Comparison of ENCODE assay signal across 8 mouse cellular contexts in the genomic region with DNA sequence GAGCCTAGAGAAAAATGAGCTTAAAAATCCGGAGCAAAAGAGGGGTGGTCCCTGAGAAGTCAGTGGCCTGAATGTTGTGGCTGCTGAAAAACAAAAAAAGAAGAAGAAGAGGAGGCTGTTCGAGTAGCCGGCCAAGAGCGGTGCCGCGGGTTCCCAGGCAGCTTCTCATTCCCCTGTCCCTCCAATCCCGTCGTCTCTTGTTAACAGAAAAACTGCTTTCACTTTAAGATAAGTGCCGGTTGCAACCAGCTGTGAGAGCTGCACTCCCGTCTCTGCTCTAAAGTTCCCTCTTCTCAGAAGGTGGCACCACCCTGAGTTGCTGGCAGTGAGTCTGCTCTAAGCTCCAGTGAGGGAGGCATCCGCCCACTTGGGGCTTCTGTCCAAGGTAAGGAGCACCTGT. TPM values are rescaled to one million over a fixed set of nuclear protein-coding genes. Genes with fewer than 3 reads are reported as not detected.
A peak's percentile ranks its signal among the peaks of the same experiment; 100 is the strongest.
DNase-seq lines count a peak whose midpoint lies in the region; ATAC-seq lines count a peak whose summit lies in the region.
"Not testable (repeated sequence)": the region's sequence is repeated elsewhere in the genome, so short reads cannot be mapped to it uniquely, and the experiment has no call there.
"Had no signal": no experiment of that assay in that cellular context is flagged by ENCODE, and none has a peak within 500 bp of the region (broad histone marks: within the 10 kb centered on the region; RNA-seq: fewer than 3 reads in every experiment).

A gene (plus strand): TSS at position 228 of the 400 bp plus-strand sequence.

- H3K27ac ChIP-seq in forebrain, embryonic 12.5 days; intestine, embryonic 15.5 days; limb, embryonic 12.5 days; neural tube, embryonic 14.5 days (ENCODE audit: low read depth, low read length): not testable (repeated sequence)
- H3K27ac ChIP-seq in heart, embryonic 15.5 days: peak within 1 kb of the TSS; percentile 80

- DNase-seq in brain, adult 2 months (ENCODE audit: low read depth, low spot score): peak; percentile 16
- DNase-seq in lung, postnatal 10 days: peak; percentile 5

- not testable (repeated sequence) for H3K9me3 ChIP-seq in forebrain, embryonic 12.5 days; heart, embryonic 15.5 days (replicated peaks); intestine, embryonic 15.5 days; limb, embryonic 12.5 days; neural tube, embryonic 14.5 days (ENCODE audit: control insufficient read depth, low read length)

- 13% methylated on average over 11 of the region's 11 CpGs for WGBS in forebrain, embryonic 12.5 days
- 0% methylated on average over 11 of the region's 11 CpGs for WGBS in heart, embryonic 15.5 days
- WGBS in intestine, embryonic 15.5 days: 6% methylated on average over 11 of the region's 11 CpGs
- 6% methylated on average over 11 of the region's 11 CpGs for WGBS in limb, embryonic 12.5 days
- 3% methylated on average over 10 of the region's 11 CpGs for WGBS in neural tube, embryonic 14.5 days

- not testable (repeated sequence) for H3K36me3 ChIP-seq in forebrain, embryonic 12.5 days (replicated peaks); heart, embryonic 15.5 days; intestine, embryonic 15.5 days; limb, embryonic 12.5 days; neural tube, embryonic 14.5 days (ENCODE audit: control insufficient read depth, insufficient read depth, low read length)

- H3K4me1 ChIP-seq in forebrain, embryonic 12.5 days; heart, embryonic 15.5 days (replicated peaks); intestine, embryonic 15.5 days (replicated peaks); limb, embryonic 12.5 days (replicated peaks); neural tube, embryonic 14.5 days (ENCODE audit: control insufficient read depth, insufficient read depth, low read length): not testable (repeated sequence)

- not testable (repeated sequence) for H3K9ac ChIP-seq in forebrain, embryonic 12.5 days; intestine, embryonic 15.5 days; limb, embryonic 12.5 days (replicated peaks); neural tube, embryonic 14.5 days (replicated peaks; ENCODE audit: low read depth, low read length)
- peak within 1 kb of the TSS; percentile 53 for H3K9ac ChIP-seq in heart, embryonic 15.5 days

- H3K4me3 ChIP-seq in forebrain, embryonic 12.5 days (replicated peaks): peak within 1 kb of the TSS; percentile 29
- H3K4me3 ChIP-seq in heart, embryonic 15.5 days: peak within 1 kb of the TSS; percentile 47
- peak within 1 kb of the TSS; percentile 34 for H3K4me3 ChIP-seq in intestine, embryonic 15.5 days (replicated peaks)
- peak within 1 kb of the TSS; percentile 37 for H3K4me3 ChIP-seq in limb, embryonic 12.5 days (replicated peaks)
- H3K4me3 ChIP-seq in neural tube, embryonic 14.5 days (ENCODE audit: low read depth, low read length): not testable (repeated sequence)

- H3K27me3 ChIP-seq in forebrain, embryonic 12.5 days; heart, embryonic 15.5 days; intestine, embryonic 15.5 days (replicated peaks); limb, embryonic 12.5 days; neural tube, embryonic 14.5 days (ENCODE audit: control insufficient read depth, insufficient read depth, low read length): not testable (repeated sequence)

- H3K4me2 ChIP-seq in forebrain, embryonic 12.5 days: peak within 1 kb of the TSS; percentile 47
- peak within 1 kb of the TSS; percentile 63 for H3K4me2 ChIP-seq in heart, embryonic 15.5 days
- H3K4me2 ChIP-seq in intestine, embryonic 15.5 days (replicated peaks): peak within 1 kb of the TSS; percentile 51
- H3K4me2 ChIP-seq in limb, embryonic 12.5 days: peak within 1 kb of the TSS; percentile 54
- H3K4me2 ChIP-seq in neural tube, embryonic 14.5 days (ENCODE audit: low read depth, low read length): peak within 1 kb of the TSS; percentile 37; the same call in 1 of the 2 replicates

- not testable (repeated sequence) for ATAC-seq in forebrain, embryonic 12.5 days (ENCODE audit: low FRiP score); heart, embryonic 15.5 days (replicated peaks; ENCODE audit: insufficient number of reproducible peaks, insufficient read depth, low FRiP score, low read depth); intestine, embryonic 15.5 days; limb, embryonic 12.5 days (ENCODE audit: insufficient number of reproducible peaks, insufficient read depth, low FRiP score, low TSS enrichment, low read depth); neural tube, embryonic 14.5 days (ENCODE audit: low read depth)

RNA-seq across cellular contexts. Expression of the gene that starts here (rescaled TPM):
- not detected in 2 replicates for polyA plus RNA-seq in forebrain, embryonic 12.5 days (2016; fragmentation: Nextera tagmentation; extraction: Ambion mirVana)
- polyA plus RNA-seq in heart, embryonic 15.5 days (2015; fragmentation: Nextera tagmentation; extraction: Ambion mirVana): 7.7 and 9.0 TPM in 2 replicates
- 2.8 and 3.4 TPM in 2 replicates for polyA plus RNA-seq in intestine, embryonic 15.5 days (2015; fragmentation: Nextera tagmentation; extraction: Ambion mirVana)
- polyA plus RNA-seq in limb, embryonic 12.5 days (2016; fragmentation: Nextera tagmentation; extraction: Ambion mirVana): not detected in 2 replicates
- polyA plus RNA-seq in neural tube, embryonic 14.5 days (2014; fragmentation: Nextera tagmentation; extraction: Ambion mirVana): not detected in 2 replicates
- polyA plus RNA-seq: G1E had no signal
